Mouse (Mus musculus) megakaryocyte, embryonic 14.5 days (primary cell): Measurements from ENCODE around the gene Cd70. TPM values are rescaled to one million over a fixed set of nuclear protein-coding genes. Genes with fewer than 3 reads are reported as not detected.

Experiments
- H3K27me3 ChIP-seq: replicated peaks from 2 replicates; pipeline ENCODE3; 2012; ENCODE audit warnings: inconsistent platforms
- H3K36me3 ChIP-seq: replicated peaks from 2 replicates; pipeline ENCODE3; 2012; ENCODE audit warnings: low read length, inconsistent platforms, mixed read lengths
- H3K4me1 ChIP-seq: 2 replicates; pipeline ENCODE4 v1.6.1; 2012; ENCODE audit warnings: inconsistent platforms
- H3K4me3 ChIP-seq: replicated peaks from 2 replicates; pipeline ENCODE3; 2012; ENCODE audit warnings: moderate library complexity, mild to moderate bottlenecking, inconsistent platforms
- H3K9me3 ChIP-seq: 2 replicates; pipeline ENCODE4 v1.6.1; 2012; ENCODE audit warnings: inconsistent platforms
- FLI1 ChIP-seq: IDR thresholded peaks from 2 replicates; pipeline ENCODE4 v1.6.1; 2012; ENCODE audit warnings: low read length, inconsistent platforms, mixed read lengths
- GATA1 ChIP-seq: IDR thresholded peaks from 3 replicates; pipeline ENCODE4 v1.6.1; 2012; ENCODE audit warnings: mixed read lengths, low read length, inconsistent platforms, borderline replicate concordance
- polyA plus RNA-seq: library from polyadenylated mRNA; stranded (reverse); fragments of >175 nt; gene quantifications from 2 replicates; pipeline ENCODE4 v1.2.3, GENCODE M21; 2012; ENCODE audit warnings: low replicate concordance; ENCODE audit not compliant: insufficient read depth

Cd70 gene
- polyA plus RNA-seq, 1 experiment: not detected

GRCm38 (mm10) chr17:57104496-57104895 lies 45.1 kb downstream of the Cd70 start:
- Histone ChIP-seq H3K9me3 (no peaks in the 10 kb centered on the region), H3K4me3 (peak overlapping the region; percentile 100), H3K36me3 (peaks cover 61% of the 10 kb centered on the region), H3K27me3 (no peaks in the 10 kb centered on the region), H3K4me1 (peaks cover 84% of the 10 kb centered on the region)
- TF ChIP-seq GATA1 (no peak), FLI1 (no peak)

- peaks cover 66% of the 10 kb centered on the region for H3K36me3 ChIP-seq
These were observed 47.3 kb downstream of the Cd70 start for GRCm38 (mm10) chr17:57102276-57102675.

GRCm38 (mm10) chr17:57099629-57100325 lies 49.8 kb downstream of the Cd70 start:
- no peaks in the 10 kb centered on the region for H3K9me3 ChIP-seq
- H3K4me1 ChIP-seq: peaks cover 88% of the 10 kb centered on the region
- H3K36me3 ChIP-seq: peaks cover 54% of the 10 kb centered on the region
- no peak; the same call in 1 of the 2 replicates for TF ChIP-seq FLI1
- no peak for TF ChIP-seq GATA1
- H3K27me3 ChIP-seq: no peaks in the 10 kb centered on the region
- H3K4me3 ChIP-seq: peak overlapping the region; percentile 29

More at GRCm38 (mm10) chr17:57102276-57102675, 47.3 kb downstream of the Cd70 start:
- Histone ChIP-seq H3K27me3 (no peaks in the 10 kb centered on the region), H3K9me3 (no peaks in the 10 kb centered on the region), H3K4me3 (no peak overlapping the region), H3K4me1 (peaks cover 89% of the 10 kb centered on the region)
- TF ChIP-seq FLI1 (no peak), GATA1 (no peak)

- no peaks in the 10 kb centered on the region for H3K27me3 ChIP-seq
- no peak overlapping the region for H3K4me3 ChIP-seq
- TF ChIP-seq FLI1 (no peak), GATA1 (no peak)
- H3K4me1 ChIP-seq: peaks cover 78% of the 10 kb centered on the region
- peaks cover 3% of the 10 kb centered on the region; the same call in 1 of the 2 replicates for H3K9me3 ChIP-seq
- H3K36me3 ChIP-seq: peaks cover 52% of the 10 kb centered on the region
These were observed 51.3 kb downstream of the Cd70 start for GRCm38 (mm10) chr17:57098321-57098720.

GRCm38 (mm10) chr17:57096623-57096920 lies 53.0 kb downstream of the Cd70 start:
- peaks cover 6% of the 10 kb centered on the region; the same call in 1 of the 2 replicates for H3K9me3 ChIP-seq
- H3K4me3 ChIP-seq: peak overlapping the region; percentile 90
- TF ChIP-seq FLI1 (no peak), GATA1 (no peak)
- peaks cover 46% of the 10 kb centered on the region for H3K36me3 ChIP-seq
- H3K27me3 ChIP-seq: no peaks in the 10 kb centered on the region
- H3K4me1 ChIP-seq: peaks cover 70% of the 10 kb centered on the region

Other genes starting within 250 kb of the Cd70 start
- 43.2 and 95.7 TPM in 2 replicates for gene Mllt1, start 214.4 kb downstream of the Cd70 start, polyA plus RNA-seq
- not detected in 2 replicates for gene Acer1, start 167.7 kb downstream of the Cd70 start, polyA plus RNA-seq
- gene Clpp, start 159.5 kb downstream of the Cd70 start, polyA plus RNA-seq: 177 and 234 TPM in 2 replicates
- gene Alkbh7, start 152.4 kb downstream of the Cd70 start, polyA plus RNA-seq: 20.4 and 32.6 TPM in 2 replicates
- gene Pspn, start 149.8 kb downstream of the Cd70 start, polyA plus RNA-seq: 0.63 TPM in 1 of 2 replicates, not detected in the other
- gene Gtf2f1, start 138.5 kb downstream of the Cd70 start, polyA plus RNA-seq: 61.0 and 154 TPM in 2 replicates
- 0.08 TPM in 1 of 2 replicates, not detected in the other for gene Gm17949, start 138.3 kb downstream of the Cd70 start, polyA plus RNA-seq
- 202 and 511 TPM in 2 replicates for gene Khsrp, start 118.3 kb downstream of the Cd70 start, polyA plus RNA-seq
- gene Slc25a41, start 108.1 kb downstream of the Cd70 start, polyA plus RNA-seq: not detected in 2 replicates
- 0.11 TPM in 1 of 2 replicates, not detected in the other for gene Crb3, start 90.7 kb downstream of the Cd70 start, polyA plus RNA-seq
- gene Slc25a23, start 89.9 kb downstream of the Cd70 start, polyA plus RNA-seq: 0.49 and 6.1 TPM in 2 replicates
- gene Dennd1c, start 71.3 kb downstream of the Cd70 start, polyA plus RNA-seq: 15.6 and 31.6 TPM in 2 replicates
- gene Tubb4a, start 62.0 kb downstream of the Cd70 start, polyA plus RNA-seq: 1.4 and 1.5 TPM in 2 replicates
- 3.3 and 4.6 TPM in 2 replicates for gene Tnfsf9, start 44.5 kb downstream of the Cd70 start, polyA plus RNA-seq
- gene Tnfsf14, start 44.4 kb upstream of the Cd70 start, polyA plus RNA-seq: 49.5 and 144 TPM in 2 replicates
- 0.52 and 16.6 TPM in 2 replicates for gene C3, start 78.4 kb upstream of the Cd70 start, polyA plus RNA-seq
- 30.6 and 33.1 TPM in 2 replicates for gene Gpr108, start 98.7 kb upstream of the Cd70 start, polyA plus RNA-seq
- gene Trip10, start 99.7 kb upstream of the Cd70 start, polyA plus RNA-seq: 25.4 and 45.7 TPM in 2 replicates
- 34.6 and 164 TPM in 2 replicates for gene Vav1, start 129.3 kb upstream of the Cd70 start, polyA plus RNA-seq
- 4.9 TPM in 1 of 2 replicates, not detected in the other for gene Adgre1, start 208.9 kb upstream of the Cd70 start, polyA plus RNA-seq